8 mouse cellular contexts compared by ENCODE assay signal in genomic region chr4:57166922-57167870, GRCm38 (mm10). TPM values are rescaled to one million over a fixed set of nuclear protein-coding genes. Genes with fewer than 3 reads are reported as not detected.
A peak's percentile ranks its signal among the peaks of the same experiment; 100 is the strongest.
DNase-seq lines count a peak whose midpoint lies in the region; ATAC-seq and TF ChIP-seq lines count a peak whose summit lies in the region.
"Had no signal": no experiment of that assay in that cellular context is flagged by ENCODE, and none has a peak within 500 bp of the region (broad histone marks: within the 10 kb centered on the region; RNA-seq: fewer than 3 reads in every experiment).

No protein-coding gene starts in this region.

- ATAC-seq in midbrain, postnatal 0 days (ENCODE audit: low FRiP score) = no peak
- no peak for ATAC-seq in midbrain, embryonic 16.5 days

- H3K27ac ChIP-seq in midbrain, postnatal 0 days (ENCODE audit: low read depth, low read length) = no peak overlapping the region
- no peak overlapping the region for H3K27ac ChIP-seq in midbrain, embryonic 16.5 days (ENCODE audit: low read length)
- no peak overlapping the region for H3K27ac ChIP-seq in cortical plate, adult 2 months (ENCODE audit: insufficient read depth, low read length)
- peak overlapping the region; percentile 61; the same call in 1 of the 2 replicates for H3K27ac ChIP-seq in limb, embryonic 10.5 days

- H3K36me3 ChIP-seq in midbrain, postnatal 0 days (ENCODE audit: insufficient read depth, low read length) = no peaks in the 10 kb centered on the region
- H3K36me3 ChIP-seq in midbrain, embryonic 16.5 days (ENCODE audit: control insufficient read depth, insufficient read depth, low read length) = no peaks in the 10 kb centered on the region
- no peaks in the 10 kb centered on the region for H3K36me3 ChIP-seq in limb, embryonic 10.5 days

- 62% methylated on average over 12 of the region's 12 CpGs for whole genome bisulfite sequencing in midbrain, postnatal 0 days
- 65% methylated on average over 12 of the region's 12 CpGs for WGBS in midbrain, embryonic 16.5 days
- WGBS in limb, embryonic 10.5 days = 62% methylated on average over 12 of the region's 12 CpGs

- no peaks in the 10 kb centered on the region for H3K9me3 ChIP-seq in midbrain, postnatal 0 days (ENCODE audit: low read length)
- no peaks in the 10 kb centered on the region for H3K9me3 ChIP-seq in midbrain, embryonic 16.5 days (replicated peaks; ENCODE audit: control insufficient read depth, low read length, poor library complexity, severe bottlenecking)
- H3K9me3 ChIP-seq in limb, embryonic 10.5 days (replicated peaks) = no peaks in the 10 kb centered on the region

- H3K27me3 ChIP-seq in midbrain, postnatal 0 days (ENCODE audit: insufficient read depth, low read length) = no peaks in the 10 kb centered on the region
- no peaks in the 10 kb centered on the region for H3K27me3 ChIP-seq in midbrain, embryonic 16.5 days (ENCODE audit: control insufficient read depth, insufficient read depth, low read depth, low read length)
- no peaks in the 10 kb centered on the region; the same call in 1 of the 2 replicates for H3K27me3 ChIP-seq in limb, embryonic 10.5 days (ENCODE audit: low read depth, poor library complexity, severe bottlenecking)

- no peaks in the 10 kb centered on the region for H3K4me1 ChIP-seq in midbrain, postnatal 0 days (ENCODE audit: insufficient read depth, low read length)
- H3K4me1 ChIP-seq in midbrain, embryonic 16.5 days (ENCODE audit: control insufficient read depth, insufficient read depth, low read length) = no peaks in the 10 kb centered on the region
- H3K4me1 ChIP-seq in cortical plate, adult 2 months (ENCODE audit: control insufficient read depth, insufficient read depth, low read length) = no peaks in the 10 kb centered on the region
- H3K4me1 ChIP-seq in limb, embryonic 10.5 days = peaks cover 22% of the 10 kb centered on the region

- DNase-seq in midbrain, postnatal 0 days (ENCODE audit: low spot score) = peak; percentile 53
- no peak for DNase-seq in limb, embryonic 10.5 days (ENCODE audit: low spot score)
- peak; percentile 61 to 74 for DNase-seq in urinary bladder, postnatal 36 days (ENCODE audit: low spot score in 2 of 2)
- no peak for DNase-seq in layer of hippocampus, adult 8-10 months (ENCODE audit: low spot score in 2 of 2)
- no peak for DNase-seq in adrenal gland, postnatal 10 days

- H3K4me3 ChIP-seq in midbrain, postnatal 0 days (ENCODE audit: low read depth, low read length) = no peak overlapping the region
- H3K4me3 ChIP-seq in midbrain, embryonic 16.5 days (ENCODE audit: low read depth, low read length) = no peak overlapping the region
- no peak overlapping the region for H3K4me3 ChIP-seq in cortical plate, adult 2 months (ENCODE audit: insufficient read depth, low read length)
- no peak overlapping the region for H3K4me3 ChIP-seq in limb, embryonic 10.5 days
- H3K4me3 ChIP-seq: myocyte had no signal

- H3K9ac ChIP-seq in midbrain, postnatal 0 days (replicated peaks; ENCODE audit: low read length, poor library complexity, severe bottlenecking) = no peak overlapping the region
- no peak overlapping the region for H3K9ac ChIP-seq in midbrain, embryonic 16.5 days (ENCODE audit: low read depth, low read length)

- no peak for TF ChIP-seq POLR2A in cortical plate, adult 2 months (IDR thresholded peaks at IDR 0.05; ENCODE audit: extremely low read depth, insufficient read depth, low read length)

- no peak overlapping the region for H3K4me2 ChIP-seq in midbrain, postnatal 0 days (ENCODE audit: low read depth, low read length, poor library complexity, severe bottlenecking)
- no peak overlapping the region for H3K4me2 ChIP-seq in midbrain, embryonic 16.5 days (ENCODE audit: low read length)

- TF ChIP-seq CTCF in midbrain, postnatal 0 days (IDR thresholded peaks at IDR 0.05) = peak; percentile 41
- peak; percentile 24; the same call in 1 of the 2 replicates for TF ChIP-seq CTCF in cortical plate, adult 2 months (IDR thresholded peaks at IDR 0.05; ENCODE audit: extremely low read depth, insufficient read depth, low read length)

RNA-seq across cellular contexts. Expression of gene Epb41l4b, which starts 24.0 kb away (rescaled TPM):
- 12.3 and 14.9 TPM in 2 replicates for total RNA-seq in midbrain, postnatal 0 days (2014; rRNA removed)
- 3.1 and 3.2 TPM in 2 replicates for polyA plus RNA-seq in midbrain, postnatal 0 days (2015; fragmentation: Nextera tagmentation; extraction: Ambion mirVana)
- 3.1 and 4.3 TPM in 2 replicates for polyA plus RNA-seq in midbrain, embryonic 16.5 days (2015; fragmentation: Nextera tagmentation; extraction: Ambion mirVana)
- polyA plus RNA-seq in cortical plate, adult 2 months (2012; rRNA removed) = 17.7 and 19.2 TPM in 2 replicates
- 1.1 and 1.6 TPM in 2 replicates for polyA plus RNA-seq in limb, embryonic 10.5 days (2016; fragmentation: Nextera tagmentation; extraction: Ambion mirVana)
- 10 to 100 TPM; 22.2 to 32.4 (median 26.7) TPM for total RNA-seq in layer of hippocampus, adult 8-10 months (2022)
- total RNA-seq in adrenal gland, postnatal 10 days (2021) = 1 to 10 TPM; 8.2 to 8.6 TPM

Comparison
In these comparisons a context has a peak if more than half of its experiments do, and no peak if none do; other contexts are left out.
1. DNase-seq: peak in midbrain, postnatal 0 days (single experiment) and urinary bladder, postnatal 36 days (2 of 2); none in limb, embryonic 10.5 days (single experiment), layer of hippocampus, adult 8-10 months (0 of 2) and adrenal gland, postnatal 10 days (single experiment).